Mouse (Mus musculus) MEL (cell line): ENCODE data around the gene Nek9.

Experiments
- CTCF ChIP-seq, 3 experiments: IDR thresholded peaks in 2 of 3; conservative IDR thresholded peaks in 1 of 3; 2 replicates each; pipeline ENCODE4 v1.5.1; 2011 to 2012; ENCODE audit warnings: low read length in 3 of 3, low read depth in 2 of 3, mild to moderate bottlenecking in 2 of 3, improper control_type of control experiment in 1 of 3, inconsistent platforms in 1 of 3, mixed read lengths in 1 of 3, moderate library complexity in 1 of 3; ENCODE audit not compliant: control insufficient read depth in 1 of 3, insufficient read depth in 1 of 3, poor library complexity in 1 of 3, severe bottlenecking in 1 of 3
- EP300 ChIP-seq, 2 experiments: IDR thresholded peaks; 2 replicates each; pipeline ENCODE4 v1.6.1; 2011; ENCODE audit warnings: improper control_type of control experiment in 2 of 2, low read length in 2 of 2, low read depth in 1 of 2, mild to moderate bottlenecking in 1 of 2
- MAX ChIP-seq: IDR thresholded peaks from 2 replicates; pipeline ENCODE4 v1.6.1; 2011; ENCODE audit warnings: low read length, improper control_type of control experiment
- MEF2A ChIP-seq: IDR thresholded peaks from 2 replicates; pipeline ENCODE4 v1.6.1; 2014; ENCODE audit warnings: low read depth, mild to moderate bottlenecking, inconsistent platforms, low read length, improper control_type of control experiment; ENCODE audit not compliant: poor library complexity, insufficient replicate concordance, severe bottlenecking; ENCODE audit errors: extremely low read depth
- POLR2A ChIP-seq, 2 experiments: IDR thresholded peaks; 2 replicates each; pipeline ENCODE4 v1.6.1; 2011 to 2012; ENCODE audit warnings: low read length in 2 of 2, mild to moderate bottlenecking in 2 of 2, control low read depth in 1 of 2, improper control_type of control experiment in 1 of 2, low read depth in 1 of 2, moderate library complexity in 1 of 2; ENCODE audit not compliant: control insufficient read depth in 1 of 2, insufficient read depth in 1 of 2, poor library complexity in 1 of 2
- ZC3H11A ChIP-seq: IDR thresholded peaks from 2 replicates; pipeline ENCODE4 v1.6.1; 2012; ENCODE audit warnings: low read depth, mild to moderate bottlenecking, inconsistent platforms, low read length, improper control_type of control experiment
- ZMIZ1 ChIP-seq: IDR thresholded peaks from 2 replicates; pipeline ENCODE4 v1.6.1; 2012; ENCODE audit warnings: low read depth, mild to moderate bottlenecking, inconsistent platforms, low read length, improper control_type of control experiment, moderate library complexity

GRCm38 (mm10) chr12:85295506-85295905 lies 43.7 kb downstream of the Nek9 start:
- TF ChIP-seq ZMIZ1, result no peak
- TF ChIP-seq MEF2A, result no peak
- TF ChIP-seq ZC3H11A, result no peak
- no peak for TF ChIP-seq EP300 (IDR thresholded peaks at IDR 0.05; ENCODE audit: low read depth in 1 of 2, low read length in 2 of 2)
- TF ChIP-seq CTCF (IDR thresholded peaks at IDR 0.05 in 2 of 3, conservative IDR thresholded peaks at IDR 0.05 in 1 of 3; ENCODE audit: control insufficient read depth in 1 of 3, insufficient read depth in 1 of 3, low read depth in 2 of 3, low read length in 3 of 3, poor library complexity in 1 of 3, severe bottlenecking in 1 of 3), result no peak
- no peak for TF ChIP-seq POLR2A (IDR thresholded peaks at IDR 0.05; ENCODE audit: control insufficient read depth in 1 of 2, insufficient read depth in 1 of 2, low read depth in 1 of 2, low read length in 2 of 2, poor library complexity in 1 of 2)
- TF ChIP-seq MAX, result no peak
